Mouse (Mus musculus) hindbrain, embryonic 16.5 days (tissue): ENCODE measurements at regions not wholly inside any gene's neighbourhood (a gene's known extent, or its start where the extent isn't known, plus 50 kb on each side); places are given as distances from the start of the nearest gene placed in this dataset.

ENCODE experiments used
- ATAC-seq: fragments of 200-750 bp; cut with Nextera tagmentation; 2 replicates; pipeline ENCODE4 v1.8.0; 2017; ENCODE audit warnings: moderate TSS enrichment, moderate library complexity
- H3K27ac ChIP-seq: fragments of 300-500 bp; sonication (generic); 2 replicates; pipeline ENCODE4 v1.5.1; 2014; ENCODE audit warnings: low read depth, mild to moderate bottlenecking, control low read depth, low read length, moderate library complexity
- H3K27me3 ChIP-seq: fragments of 300-500 bp; sonication (generic); replicated peaks from 2 replicates; pipeline ENCODE4 v1.6.1; 2014; ENCODE audit warnings: low read length; ENCODE audit not compliant: control insufficient read depth, insufficient read depth
- H3K36me3 ChIP-seq: fragments of 300-500 bp; sonication (generic); 2 replicates; pipeline ENCODE4 v1.6.1; 2014; ENCODE audit warnings: mild to moderate bottlenecking, low read length, moderate library complexity, mixed read lengths; ENCODE audit not compliant: control insufficient read depth, insufficient read depth
- H3K4me1 ChIP-seq: fragments of 300-500 bp; sonication (generic); 2 replicates; pipeline ENCODE4 v1.6.1; 2014; ENCODE audit warnings: low read depth, low read length; ENCODE audit not compliant: control insufficient read depth, insufficient read depth
- H3K4me2 ChIP-seq: fragments of 300-500 bp; sonication (generic); 2 replicates; pipeline ENCODE4 v1.6.1; 2014; ENCODE audit warnings: mild to moderate bottlenecking, low read length, control low read depth, moderate library complexity
- H3K4me3 ChIP-seq: fragments of 300-500 bp; sonication (generic); 2 replicates; pipeline ENCODE4 v1.5.1; 2014; ENCODE audit warnings: mild to moderate bottlenecking, low read length, control low read depth, moderate library complexity
- H3K9ac ChIP-seq: fragments of 300-500 bp; sonication (generic); 2 replicates; pipeline ENCODE4 v1.6.1; 2014; ENCODE audit warnings: low read depth, mild to moderate bottlenecking, control low read depth, low read length, moderate library complexity
- H3K9me3 ChIP-seq: fragments of 300-500 bp; sonication (generic); 2 replicates; pipeline ENCODE4 v1.6.1; 2014; ENCODE audit warnings: mild to moderate bottlenecking, low read length, moderate library complexity; ENCODE audit not compliant: control insufficient read depth
- WGBS: fragments of 180-500 bp; shearing (Covaris S2); extraction: QIAGEN DNeasy Blood & Tissue Kit; methylation state at CpG from one replicate; pipeline ENCODE4 v1.1.7; 2014; 5-methylcytosine and 5-hydroxymethylcytosine counted together

DNA sequence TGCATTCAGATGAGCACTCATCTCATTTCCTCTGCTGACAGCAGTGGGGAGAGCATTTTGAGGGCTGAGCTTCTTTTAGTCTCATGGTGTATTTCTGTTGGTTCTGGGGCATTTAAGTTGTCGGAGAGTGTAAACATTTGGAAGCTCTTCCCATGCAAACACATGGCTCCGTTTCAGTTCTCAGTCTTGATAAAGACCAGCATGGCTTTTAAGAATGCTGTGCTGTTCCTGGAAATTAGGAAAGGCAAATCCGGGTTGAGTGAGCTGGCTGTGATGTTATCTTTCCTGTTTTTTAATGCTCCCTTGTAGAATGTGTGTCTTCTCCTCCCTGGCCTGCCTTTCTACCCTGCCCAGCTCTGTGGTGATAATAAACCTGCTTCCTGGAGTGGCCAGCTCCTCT is 61.0 kb upstream of the Pde3a start:
- Histone ChIP-seq H3K9me3 (no peaks in the 10 kb centered on the region), H3K36me3 (no peaks in the 10 kb centered on the region), H3K9ac (no peak overlapping the region), H3K4me3 (no peak overlapping the region), H3K27ac (no peak overlapping the region), H3K4me2 (no peak overlapping the region), H3K4me1 (no peaks in the 10 kb centered on the region), H3K27me3 (no peaks in the 10 kb centered on the region)
- 75% methylated on average over 3 of the region's 3 CpGs for WGBS
- no peak for ATAC-seq

- Histone ChIP-seq H3K9ac (no peak overlapping the region), H3K27me3 (no peaks in the 10 kb centered on the region), H3K4me1 (no peaks in the 10 kb centered on the region), H3K27ac (no peak overlapping the region), H3K9me3 (no peaks in the 10 kb centered on the region), H3K36me3 (no peaks in the 10 kb centered on the region), H3K4me3 (no peak overlapping the region), H3K4me2 (no peak overlapping the region)
- 60% methylated on average over 5 of the region's 5 CpGs for WGBS
- no peak for ATAC-seq
These were observed 60.0 kb upstream of the Pde3a start for GRCm38 (mm10) chr6:141189093-141189492.

DNA sequence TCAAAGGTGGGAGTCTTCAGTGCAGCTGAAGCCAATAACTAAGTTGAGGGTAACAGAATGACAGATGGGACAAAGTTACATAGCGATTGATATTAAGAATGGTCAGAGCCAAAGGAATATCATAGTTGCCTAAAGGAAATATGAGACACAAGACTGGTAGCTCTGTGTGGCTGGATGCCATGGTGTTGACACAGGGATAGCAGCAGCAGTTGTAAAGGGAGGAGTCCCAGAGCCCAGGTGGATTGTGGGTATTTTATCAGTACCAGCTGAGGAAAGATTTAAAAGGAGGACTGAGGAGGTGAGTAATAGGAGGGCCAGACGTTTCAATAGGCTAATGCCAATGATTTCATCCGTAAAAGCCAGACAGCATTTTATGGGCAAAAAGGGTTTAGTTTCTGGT is 59.4 kb upstream of the Pde3a start:
- WGBS: 84% methylated on average over 3 of the region's 3 CpGs

GRCm38 (mm10) chr6:141190383-141190782 is 58.7 kb upstream of the Pde3a start:
- Histone ChIP-seq H3K9ac (no peak overlapping the region), H3K4me2 (no peak overlapping the region), H3K36me3 (no peaks in the 10 kb centered on the region), H3K27ac (no peak overlapping the region), H3K4me3 (no peak overlapping the region), H3K27me3 (no peaks in the 10 kb centered on the region), H3K9me3 (no peaks in the 10 kb centered on the region), H3K4me1 (no peaks in the 10 kb centered on the region)
- no peak for ATAC-seq
- 83% methylated on average over 5 of the region's 5 CpGs for WGBS

More for the DNA sequence above, 59.4 kb upstream of the Pde3a start:
- no peak for ATAC-seq
- no peak overlapping the region for H3K4me3 ChIP-seq
- H3K27ac ChIP-seq: no peak overlapping the region
- H3K9ac ChIP-seq: no peak overlapping the region
- H3K27me3 ChIP-seq: no peaks in the 10 kb centered on the region
- no peak overlapping the region for H3K4me2 ChIP-seq
- no peaks in the 10 kb centered on the region for H3K4me1 ChIP-seq
- no peaks in the 10 kb centered on the region for H3K9me3 ChIP-seq
- H3K36me3 ChIP-seq: no peaks in the 10 kb centered on the region

- Histone ChIP-seq H3K27me3 (no peaks in the 10 kb centered on the region), H3K4me2 (no peak overlapping the region), H3K4me1 (no peaks in the 10 kb centered on the region), H3K9ac (no peak overlapping the region), H3K9me3 (no peaks in the 10 kb centered on the region), H3K36me3 (no peaks in the 10 kb centered on the region), H3K4me3 (no peak overlapping the region), H3K27ac (no peak overlapping the region)
- no peak for ATAC-seq
- 93% methylated on average over 4 of the region's 4 CpGs for WGBS
These were observed 51.6 kb upstream of the Pde3a start for GRCm38 (mm10) chr6:141197501-141197900.
